Mouse (Mus musculus) megakaryocyte, embryonic 14.5 days (primary cell): ENCODE data around the gene Arhgef25.

ENCODE experiments used
- FLI1 ChIP-seq: IDR thresholded peaks from 2 replicates; pipeline ENCODE4 v1.6.1; 2012; ENCODE audit warnings: low read length, inconsistent platforms, mixed read lengths
- GATA1 ChIP-seq: IDR thresholded peaks from 3 replicates; pipeline ENCODE4 v1.6.1; 2012; ENCODE audit warnings: mixed read lengths, low read length, inconsistent platforms, borderline replicate concordance

- no peak for TF ChIP-seq GATA1
- no peak for TF ChIP-seq FLI1
These were observed 1.8 kb downstream of the Arhgef25 start for GRCm38 (mm10) chr10:127188079-127188453.
